Mouse (Mus musculus): ENCODE measurements around the gene Clip2.
A peak's percentile ranks its signal among the peaks of the same experiment; 100 is the strongest.
"Not testable (repeated sequence)": the region's sequence is repeated elsewhere in the genome, so short reads cannot be mapped to it uniquely, and the experiment has no call there.

The Clip2 gene

GRCm38 (mm10) chr5:134488596-134488995 lies 63.6 kb downstream of the Clip2 start:
- DNase-seq (ENCODE audit: low spot score): no peak

GRCm38 (mm10) chr5:134488042-134488441 lies 64.2 kb downstream of the Clip2 start:
- DNase-seq (ENCODE audit: low spot score): no peak

GRCm38 (mm10) chr5:134485900-134486665 lies 66.2 kb downstream of the Clip2 start:
- peak; percentile 72 for DNase-seq (ENCODE audit: low spot score)

GRCm38 (mm10) chr5:134485183-134485730 lies 67.0 kb downstream of the Clip2 start:
- no peak for DNase-seq (ENCODE audit: low spot score)

- DNase-seq (ENCODE audit: low spot score): no peak
Observed at GRCm38 (mm10) chr5:134483291-134483690, 68.9 kb downstream of the Clip2 start.

- DNase-seq (ENCODE audit: low spot score): no peak
Observed at GRCm38 (mm10) chr5:134482331-134482730, 69.9 kb downstream of the Clip2 start.

GRCm38 (mm10) chr5:134478886-134479285 lies 73.3 kb downstream of the Clip2 start:
- not testable (repeated sequence) for DNase-seq (ENCODE audit: low spot score)

GRCm38 (mm10) chr5:134475686-134476085 lies 76.5 kb downstream of the Clip2 start:
- DNase-seq (ENCODE audit: low spot score): not testable (repeated sequence)

GRCm38 (mm10) chr5:134475006-134475605 lies 77.1 kb downstream of the Clip2 start:
- no peak for DNase-seq (ENCODE audit: low spot score)

GRCm38 (mm10) chr5:134473902-134474301 lies 78.3 kb downstream of the Clip2 start:
- DNase-seq (ENCODE audit: low spot score): no peak

- DNase-seq (ENCODE audit: low spot score): no peak
Observed at GRCm38 (mm10) chr5:134470538-134471169, 81.6 kb downstream of the Clip2 start.

GRCm38 (mm10) chr5:134469559-134470150 lies 82.6 kb downstream of the Clip2 start:
- no peak for DNase-seq (ENCODE audit: low spot score)

- no peak for DNase-seq (ENCODE audit: low spot score)
Observed at GRCm38 (mm10) chr5:134468158-134468765, 84.0 kb downstream of the Clip2 start.

- no peak for DNase-seq (ENCODE audit: low spot score)
Observed at GRCm38 (mm10) chr5:134467030-134467549, 85.1 kb downstream of the Clip2 start.

GRCm38 (mm10) chr5:134466296-134467029 lies 85.8 kb downstream of the Clip2 start:
- no peak for DNase-seq (ENCODE audit: low spot score)

- DNase-seq (ENCODE audit: low spot score): no peak
Observed at GRCm38 (mm10) chr5:134465197-134465596, 87.0 kb downstream of the Clip2 start.

- no peak for DNase-seq (ENCODE audit: low spot score)
Observed at GRCm38 (mm10) chr5:134464225-134464624, 88.0 kb downstream of the Clip2 start.

GRCm38 (mm10) chr5:134462731-134463130 lies 89.5 kb downstream of the Clip2 start:
- no peak for DNase-seq (ENCODE audit: low spot score)

GRCm38 (mm10) chr5:134462316-134462715 lies 89.9 kb downstream of the Clip2 start:
- DNase-seq (ENCODE audit: low spot score): no peak

GRCm38 (mm10) chr5:134460546-134460945 lies 91.7 kb downstream of the Clip2 start:
- no peak for DNase-seq (ENCODE audit: low spot score)

GRCm38 (mm10) chr5:134459096-134459495 lies 93.1 kb downstream of the Clip2 start:
- no peak for DNase-seq (ENCODE audit: low spot score)
